Mouse (Mus musculus) E14TG2a.4 (cell line): ENCODE data around the gene Pkn1.

Experiments
- H3K27me3 ChIP-seq: 2 replicates; pipeline ENCODE4 v1.6.1; 2014; ENCODE audit warnings: low read length, control low read depth; ENCODE audit not compliant: insufficient read depth
- H3K36me3 ChIP-seq: 2 replicates; pipeline ENCODE4 v1.6.1; 2014; ENCODE audit warnings: low read length, control low read depth; ENCODE audit not compliant: insufficient read depth
- H3K4me1 ChIP-seq: replicated peaks from 2 replicates; pipeline ENCODE4 v1.6.1; 2014; ENCODE audit warnings: low read depth, low read length, control low read depth
- H3K4me3 ChIP-seq: replicated peaks from 2 replicates; pipeline ENCODE4 v1.5.1; 2014; ENCODE audit warnings: mild to moderate bottlenecking, low read length
- H3K9me3 ChIP-seq: 2 replicates; pipeline ENCODE4 v1.6.1; 2014; ENCODE audit warnings: low read length, control low read depth
- CTCF ChIP-seq: conservative IDR thresholded peaks from 2 replicates; pipeline ENCODE4 v1.5.1; 2014; ENCODE audit warnings: low read length
- NANOG ChIP-seq: IDR thresholded peaks from 2 replicates; pipeline ENCODE4 v1.6.1; 2014; ENCODE audit warnings: borderline replicate concordance, low read length, mixed read lengths
- POU5F1 ChIP-seq: IDR thresholded peaks from 2 replicates; pipeline ENCODE4 v1.6.1; 2014; ENCODE audit warnings: low read length, borderline replicate concordance

Gene Pkn1

DNA sequence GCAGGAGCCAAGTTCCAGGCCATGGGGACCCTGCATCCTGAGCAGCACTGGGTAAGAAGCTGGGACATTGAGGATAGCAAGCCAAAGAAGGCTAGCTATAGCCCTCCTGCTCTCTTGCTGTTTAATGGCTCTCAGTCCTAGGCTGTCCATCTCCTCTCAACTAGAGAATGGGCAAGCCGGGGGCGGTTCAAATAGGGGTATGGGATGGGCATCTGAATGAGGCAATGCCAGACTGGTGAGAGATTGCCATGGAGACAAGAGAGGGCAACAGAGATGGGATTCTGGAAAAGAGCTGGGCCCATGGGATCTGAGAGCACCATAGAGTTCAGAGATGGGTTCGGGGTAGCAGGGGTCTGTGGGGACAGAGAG lies 32.1 kb downstream of the Pkn1 start:
- TF ChIP-seq NANOG (no peak), CTCF (no peak), POU5F1 (no peak)
- Histone ChIP-seq H3K4me1 (peaks cover 71% of the 10 kb centered on the region), H3K4me3 (0 out of 2 replicates have a peak overlapping the region, but pooled peaks have one; percentile 14), H3K9me3 (no peaks in the 10 kb centered on the region; the same call in 1 of the 2 replicates), H3K36me3 (peaks cover 61% of the 10 kb centered on the region), H3K27me3 (peaks cover 22% of the 10 kb centered on the region)

DNA sequence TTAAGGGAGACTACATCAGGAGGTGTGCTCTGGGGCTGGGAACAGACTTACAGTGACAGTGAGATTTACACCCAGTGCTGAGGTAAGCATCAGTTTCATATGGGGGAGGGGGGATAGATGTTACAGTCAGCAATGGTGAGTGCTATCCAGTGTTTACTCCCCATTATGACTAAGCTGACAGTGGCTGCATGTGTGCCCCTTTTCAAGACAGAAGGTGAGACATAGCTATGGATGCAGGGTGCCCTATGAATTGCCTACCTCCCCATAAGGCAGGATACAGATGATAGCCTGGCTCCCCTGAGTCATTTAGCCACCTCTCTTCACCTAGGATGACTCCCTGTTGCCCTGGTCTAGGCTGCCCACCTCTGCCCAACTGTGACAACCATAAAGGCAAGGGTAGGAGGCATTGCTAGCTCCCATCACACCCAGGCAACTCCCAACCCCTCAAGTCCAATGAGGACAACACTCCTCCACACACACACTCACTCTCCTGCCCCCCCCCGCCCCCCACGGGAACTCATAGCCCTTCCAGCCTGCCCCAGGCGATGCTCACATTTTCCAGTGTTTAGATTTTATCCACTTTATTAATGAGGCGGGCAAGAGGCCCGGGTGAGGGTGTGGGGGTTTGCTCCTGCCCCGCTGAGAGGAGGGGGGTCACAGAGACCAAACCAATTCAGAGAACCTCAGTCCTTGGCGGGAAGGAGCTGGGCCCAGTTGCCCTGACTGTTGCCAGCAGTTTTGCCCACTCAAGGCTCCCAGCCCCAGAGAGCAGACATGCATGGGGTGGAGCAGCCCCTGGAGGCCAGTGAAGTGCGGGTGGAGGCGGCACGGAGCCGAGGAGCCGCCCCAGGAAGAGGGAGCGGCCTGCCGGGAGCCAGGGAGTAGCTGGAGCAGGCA lies 32.8 kb downstream of the Pkn1 start, which contains the start of gene Ptger1:
TSS of gene Ptger1 (plus strand) at position 710 of the 897 bp plus-strand sequence.
- peaks cover 22% of the 10 kb centered on the region for H3K27me3 ChIP-seq
- peaks cover 71% of the 10 kb centered on the region for H3K4me1 ChIP-seq
- H3K9me3 ChIP-seq: no peaks in the 10 kb centered on the region; the same call in 1 of the 2 replicates
- H3K4me3 ChIP-seq: peak within 1 kb of the TSS; percentile 76
- TF ChIP-seq CTCF (no peak), POU5F1 (no peak), NANOG (no peak)
- peaks cover 61% of the 10 kb centered on the region for H3K36me3 ChIP-seq

DNA sequence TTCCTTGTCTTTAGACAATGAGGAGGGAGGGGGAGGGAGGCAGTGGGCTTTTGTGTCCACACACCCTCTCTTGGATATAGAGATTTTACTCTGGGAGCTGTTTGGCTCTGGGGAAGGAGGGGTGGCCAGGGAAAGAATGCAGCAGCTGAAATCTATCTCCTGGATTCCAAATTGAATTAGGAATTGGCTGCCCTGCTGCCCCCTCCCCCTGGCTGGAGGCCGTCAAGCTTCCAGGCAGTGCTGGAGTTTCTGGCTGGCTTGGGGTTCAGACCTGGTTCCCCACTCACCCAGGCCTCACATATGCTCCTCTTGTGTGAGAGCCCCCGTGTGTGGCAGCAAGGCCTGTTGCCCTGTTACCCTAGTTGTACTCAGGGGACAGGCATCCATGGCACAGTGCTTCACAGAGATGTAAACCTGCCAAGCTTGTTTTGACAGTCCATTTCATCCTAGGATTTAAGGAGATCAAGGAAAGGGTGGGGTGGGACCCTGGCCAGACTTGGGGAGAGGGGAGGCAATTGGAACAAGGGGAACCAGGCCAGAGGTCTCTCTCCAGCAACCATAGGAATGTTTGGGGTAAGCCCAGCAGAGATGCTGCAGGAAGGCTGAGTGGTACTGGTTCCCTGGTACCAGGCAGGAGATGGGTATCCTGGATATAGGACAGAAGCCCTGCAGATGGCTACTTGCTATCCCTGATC lies 33.9 kb downstream of the Pkn1 start:
- Histone ChIP-seq H3K27me3 (peaks cover 22% of the 10 kb centered on the region), H3K4me3 (no peak overlapping the region), H3K9me3 (no peaks in the 10 kb centered on the region; the same call in 1 of the 2 replicates), H3K4me1 (peaks cover 72% of the 10 kb centered on the region), H3K36me3 (peaks cover 55% of the 10 kb centered on the region)
- TF ChIP-seq CTCF (no peak), POU5F1 (no peak), NANOG (no peak)

DNA sequence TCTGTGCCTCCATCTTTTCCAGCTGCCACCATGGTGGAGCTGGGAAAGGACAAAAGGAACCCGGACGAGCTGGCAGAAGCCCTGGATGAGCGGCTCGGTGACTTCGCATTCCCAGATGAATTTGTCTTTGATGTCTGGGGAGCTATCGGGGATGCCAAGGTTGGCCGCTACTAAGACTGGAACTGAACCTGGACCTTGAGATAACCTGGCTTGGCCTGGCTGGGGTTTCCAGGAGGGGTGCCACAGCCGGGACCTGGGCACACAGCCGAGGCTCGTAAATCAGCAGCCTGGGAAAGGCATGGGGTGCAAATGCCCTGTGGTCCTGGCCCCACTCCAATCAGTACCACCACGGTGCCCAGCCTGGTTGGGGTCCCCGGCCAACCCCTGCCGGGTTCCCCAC lies 34.9 kb downstream of the Pkn1 start:
- H3K4me3 ChIP-seq: no peak overlapping the region
- TF ChIP-seq CTCF (no peak), POU5F1 (no peak), NANOG (no peak)
- H3K27me3 ChIP-seq: peaks cover 22% of the 10 kb centered on the region
- H3K9me3 ChIP-seq: no peaks in the 10 kb centered on the region; the same call in 1 of the 2 replicates
- peaks cover 57% of the 10 kb centered on the region for H3K36me3 ChIP-seq
- H3K4me1 ChIP-seq: peaks cover 72% of the 10 kb centered on the region

DNA sequence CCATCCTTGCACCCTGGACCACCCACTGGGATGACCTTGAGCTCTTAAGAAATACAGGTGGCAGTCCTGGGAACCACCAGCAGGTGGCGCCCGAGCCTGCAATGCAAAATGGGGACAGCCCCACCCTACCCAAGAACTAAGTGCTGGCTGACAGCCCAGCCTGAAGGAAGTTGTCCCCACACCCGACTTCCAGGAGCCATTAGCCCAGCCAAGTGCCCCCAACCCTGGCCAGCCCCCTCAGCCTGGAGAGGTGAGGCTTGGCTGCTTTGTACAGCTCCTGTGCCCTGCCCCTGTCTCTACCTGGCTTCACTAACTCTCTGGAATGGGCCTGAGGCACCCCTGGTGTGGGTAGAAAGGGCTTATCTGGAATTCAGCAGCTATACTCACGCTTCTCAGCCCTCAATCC lies 36.6 kb downstream of the Pkn1 start:
- H3K9me3 ChIP-seq: no peaks in the 10 kb centered on the region
- peaks cover 66% of the 10 kb centered on the region for H3K36me3 ChIP-seq
- peaks cover 9% of the 10 kb centered on the region for H3K27me3 ChIP-seq
- no peak overlapping the region for H3K4me3 ChIP-seq
- H3K4me1 ChIP-seq: peaks cover 80% of the 10 kb centered on the region
- TF ChIP-seq NANOG (no peak), CTCF (peak; percentile 92)

DNA sequence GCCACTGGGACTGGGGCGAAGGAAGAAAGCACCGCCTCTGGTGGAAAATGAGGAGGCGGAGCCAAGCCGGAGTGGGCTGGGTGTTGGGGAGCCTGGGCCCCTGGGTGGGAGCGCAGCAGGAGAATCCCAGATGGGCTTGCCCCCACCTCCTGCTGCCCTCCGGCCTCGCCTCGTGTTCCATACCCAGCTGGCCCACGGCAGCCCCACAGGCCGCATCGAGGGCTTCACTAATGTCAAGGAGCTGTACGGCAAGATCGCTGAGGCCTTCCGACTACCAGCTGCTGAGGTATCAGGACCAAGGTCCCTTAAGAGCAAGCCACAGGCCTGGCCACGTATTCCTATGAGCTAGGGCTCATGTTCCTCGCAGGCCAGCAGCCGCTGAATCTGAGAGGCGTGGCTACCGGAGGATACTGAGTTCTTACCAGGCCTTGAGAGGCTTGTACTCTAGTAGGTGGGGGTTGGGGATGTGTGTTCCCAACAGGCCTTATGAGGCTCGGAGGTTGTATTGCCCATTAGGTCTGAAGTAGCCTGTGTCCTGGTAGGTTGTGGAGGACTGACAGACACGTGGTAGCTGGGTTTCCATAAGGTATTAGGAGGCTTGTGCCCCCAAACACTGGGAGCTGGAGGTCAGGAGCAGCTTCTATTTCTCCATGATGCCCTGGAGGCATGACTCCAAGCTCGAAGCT lies 37.8 kb downstream of the Pkn1 start:
- Histone ChIP-seq H3K4me1 (peaks cover 80% of the 10 kb centered on the region), H3K9me3 (no peaks in the 10 kb centered on the region), H3K4me3 (peak overlapping the region; percentile 39), H3K27me3 (no peaks in the 10 kb centered on the region), H3K36me3 (peaks cover 72% of the 10 kb centered on the region)
- no peak for TF ChIP-seq CTCF
- TF ChIP-seq POU5F1: no peak
- no peak for TF ChIP-seq NANOG

DNA sequence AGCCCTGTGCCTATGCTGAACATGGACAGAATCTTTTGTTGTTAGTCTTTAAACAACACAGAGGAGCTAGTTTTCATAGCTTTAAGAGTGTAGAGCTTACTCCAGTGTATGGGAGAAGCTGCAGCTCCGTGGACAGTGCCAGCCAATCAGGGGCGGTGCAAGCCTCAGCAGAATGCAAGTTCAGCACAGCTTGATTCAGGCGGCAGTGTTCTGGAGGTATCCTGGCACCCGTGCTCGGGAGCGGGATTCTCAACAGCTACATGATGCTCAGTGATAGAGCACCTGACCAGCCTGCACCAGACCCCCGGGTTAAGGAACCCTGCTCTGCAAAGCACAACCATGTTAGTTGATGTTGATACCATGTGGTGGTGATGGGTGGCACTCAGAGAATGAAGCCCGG lies 38.4 kb downstream of the Pkn1 start:
- TF ChIP-seq CTCF: no peak
- TF ChIP-seq POU5F1: no peak
- no peak for TF ChIP-seq NANOG
- Histone ChIP-seq H3K4me3 (peak overlapping the region; percentile 39), H3K9me3 (no peaks in the 10 kb centered on the region), H3K36me3 (peaks cover 78% of the 10 kb centered on the region), H3K27me3 (no peaks in the 10 kb centered on the region), H3K4me1 (peaks cover 84% of the 10 kb centered on the region)
